Mouse (Mus musculus): ENCODE data around the gene Procr.
"Not testable (repeated sequence)": the region's sequence is repeated elsewhere in the genome, so short reads cannot be mapped to it uniquely, and the experiment has no call there.

Procr gene

GRCm38 (mm10) chr2:155751014-155751786, at the start of gene Procr:
Procr (plus strand) TSS chr2:155751117.
- DNase-seq, result no peak

- no peak for DNase-seq
Observed at GRCm38 (mm10) chr2:155701399-155701919, 49.5 kb upstream of the Procr start.

DNA sequence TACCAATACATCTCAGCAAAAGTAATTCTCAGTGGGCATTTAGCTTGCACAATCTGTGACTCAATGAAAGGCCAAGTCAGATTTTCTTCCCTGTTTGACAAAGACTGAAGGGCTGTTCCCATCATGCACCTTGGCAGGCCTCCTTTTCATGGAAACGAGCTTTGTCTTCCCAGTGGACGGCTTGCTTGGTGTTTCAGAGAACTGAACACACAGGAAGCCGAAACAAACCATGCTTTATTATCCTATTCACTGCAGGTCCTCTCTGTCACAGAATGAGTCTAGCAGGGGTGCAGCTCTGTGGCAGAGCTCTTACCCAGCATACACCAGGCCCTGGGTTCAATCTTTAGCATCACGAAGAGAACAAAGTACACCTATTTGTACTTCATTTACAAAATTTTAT, 47.3 kb upstream of the Procr start:
- DNase-seq, result no peak

GRCm38 (mm10) chr2:155707251-155707650, 43.7 kb upstream of the Procr start:
- peak in 1 of 2 experiments; percentile 32 for DNase-seq

DNA sequence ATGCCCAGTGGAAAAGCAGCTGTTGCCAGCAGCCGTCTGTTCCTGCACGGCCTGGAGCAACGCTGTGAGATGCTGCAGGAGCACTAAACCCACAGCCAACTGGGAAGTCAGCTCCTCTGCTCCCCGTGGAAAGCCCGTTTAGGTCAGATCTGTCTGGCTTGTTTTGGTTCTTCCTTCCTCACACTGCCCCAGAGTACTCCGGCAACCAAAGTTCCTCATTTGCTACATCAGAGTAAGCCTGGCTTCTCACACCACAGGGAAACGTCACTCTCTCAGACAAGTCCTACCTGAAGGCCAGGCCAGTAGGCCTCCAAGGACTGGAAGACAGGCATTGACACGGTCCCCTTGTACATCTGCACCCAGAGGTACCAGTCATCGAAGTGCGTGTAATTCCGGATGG, 40.4 kb upstream of the Procr start:
- no peak for DNase-seq

- no peak for DNase-seq
Observed at GRCm38 (mm10) chr2:155717082-155717990, 33.6 kb upstream of the Procr start.

GRCm38 (mm10) chr2:155720585-155720984, 30.3 kb upstream of the Procr start:
- no peak for DNase-seq

GRCm38 (mm10) chr2:155724036-155724435, 26.9 kb upstream of the Procr start:
- DNase-seq, result no peak

GRCm38 (mm10) chr2:155724526-155724925, 26.4 kb upstream of the Procr start:
- no peak for DNase-seq

DNA sequence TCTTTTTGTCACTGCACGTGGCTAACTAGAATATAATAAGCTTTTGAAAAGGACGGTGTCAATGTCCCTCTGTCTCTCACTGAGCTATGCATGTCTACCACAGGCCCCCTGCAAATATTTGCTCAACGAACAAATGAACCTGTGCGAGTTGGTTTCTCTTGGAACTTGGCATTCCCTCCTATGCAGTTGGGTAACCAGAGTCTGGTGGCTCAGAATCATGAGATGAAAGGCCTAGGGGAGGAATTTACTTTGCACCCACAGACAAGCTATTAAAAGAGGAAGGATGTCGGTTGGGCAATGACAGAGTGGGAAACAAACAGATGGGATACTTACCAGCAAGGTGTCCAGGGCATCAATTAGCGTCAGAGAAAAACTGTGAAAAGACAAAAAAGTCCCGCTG, 24.6 kb upstream of the Procr start:
- DNase-seq, result no peak

DNA sequence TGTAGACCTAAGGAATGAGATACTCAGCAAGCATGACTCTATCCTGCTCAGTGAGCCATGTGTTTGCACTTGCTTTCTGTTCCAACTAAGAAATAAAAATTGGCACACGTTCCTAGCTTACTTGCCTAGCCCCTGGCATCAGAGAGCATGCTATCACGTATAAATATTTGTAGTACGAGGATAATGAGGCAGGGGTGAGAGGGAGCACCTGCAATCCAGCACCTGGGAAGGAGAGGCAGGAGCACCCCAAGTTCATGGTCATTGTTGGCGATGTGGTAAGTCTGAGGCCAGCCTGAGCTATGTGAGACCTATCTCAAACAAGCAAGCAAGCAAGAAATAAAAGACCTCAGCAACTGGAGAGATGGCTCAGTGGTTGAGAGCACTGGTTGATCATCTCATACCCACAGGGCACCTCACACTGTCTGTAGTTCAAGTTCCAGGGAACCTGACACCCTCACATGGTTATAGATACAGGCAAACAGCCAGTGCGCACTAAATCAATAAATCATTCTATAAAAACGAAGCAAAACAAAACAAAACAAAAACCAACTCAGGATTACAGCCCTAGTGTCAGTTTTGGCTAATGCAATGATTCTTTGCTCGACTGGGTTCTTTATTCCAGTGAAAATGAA, 23.0 kb upstream of the Procr start:
- no peak for DNase-seq

DNA sequence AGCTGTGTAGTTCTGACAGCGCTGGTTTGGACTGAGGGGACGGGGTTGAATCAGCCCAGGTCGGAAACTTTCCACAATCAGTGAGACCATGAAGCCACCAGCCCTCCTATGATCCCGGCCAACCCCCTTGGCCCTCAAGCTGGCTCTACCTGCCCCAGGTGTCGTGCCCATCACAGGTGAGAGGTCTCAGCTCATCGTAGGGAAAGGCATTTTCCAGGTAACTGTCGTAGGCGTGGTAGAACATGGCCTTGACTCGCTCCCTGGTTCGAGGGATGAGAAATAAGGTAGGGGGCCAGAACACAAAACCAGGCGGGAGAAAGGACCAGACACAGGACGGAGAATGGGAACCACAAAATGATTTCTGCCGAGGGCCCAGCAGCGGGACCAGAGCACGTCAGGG, 22.2 kb upstream of the Procr start:
- DNase-seq, result peak in 1 of 2 experiments; percentile 5

DNA sequence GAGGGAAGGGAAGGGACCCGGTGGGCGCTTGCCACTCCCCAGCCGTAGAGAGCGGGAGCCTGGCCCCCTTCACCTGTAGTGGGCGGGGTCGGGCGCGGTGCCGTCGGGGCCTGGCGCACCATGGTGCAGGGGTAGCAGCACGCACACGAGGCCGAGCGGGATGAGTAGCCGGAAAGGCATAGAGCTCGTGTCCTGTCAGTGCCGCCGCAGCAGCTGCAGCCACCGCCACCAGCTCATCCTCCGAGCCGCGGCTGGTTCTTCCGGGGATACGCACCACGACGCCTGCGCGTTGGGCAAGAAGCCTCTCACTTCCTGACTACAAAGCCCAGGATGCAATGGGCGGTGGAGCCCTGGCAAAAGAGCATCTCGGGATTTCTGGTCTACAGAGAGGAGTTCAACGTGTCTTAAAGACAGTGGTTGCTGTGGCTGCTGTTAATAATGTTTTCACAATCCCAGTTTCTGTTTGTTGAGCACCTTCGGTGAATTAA, 21.7 kb upstream of the Procr start, which contains the start of gene Edem2:
Gene Edem2, minus strand, starts transcription at position 318 of the 488 bp plus-strand sequence.
- peak; percentile 91 to 93 for DNase-seq

DNA sequence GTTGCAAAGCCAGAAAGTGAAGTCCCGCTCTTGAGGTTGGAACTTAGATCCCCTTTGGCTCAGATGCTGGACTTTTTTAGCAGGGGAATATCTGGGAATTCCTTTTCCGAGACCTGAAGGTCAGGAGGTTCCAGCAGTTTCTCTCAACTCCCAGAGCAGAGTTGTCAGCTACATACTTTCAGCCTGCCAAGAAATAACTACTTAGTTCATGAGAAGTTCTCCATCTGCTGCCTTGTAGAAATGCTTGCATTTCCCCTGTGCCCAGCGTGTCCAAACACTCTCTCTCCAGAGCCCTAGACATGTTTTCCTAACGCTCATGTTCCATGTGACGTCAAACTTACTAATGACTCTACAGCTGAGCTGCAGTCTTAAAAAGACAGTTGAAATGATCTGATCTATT, 15.8 kb upstream of the Procr start:
- no peak for DNase-seq

DNA sequence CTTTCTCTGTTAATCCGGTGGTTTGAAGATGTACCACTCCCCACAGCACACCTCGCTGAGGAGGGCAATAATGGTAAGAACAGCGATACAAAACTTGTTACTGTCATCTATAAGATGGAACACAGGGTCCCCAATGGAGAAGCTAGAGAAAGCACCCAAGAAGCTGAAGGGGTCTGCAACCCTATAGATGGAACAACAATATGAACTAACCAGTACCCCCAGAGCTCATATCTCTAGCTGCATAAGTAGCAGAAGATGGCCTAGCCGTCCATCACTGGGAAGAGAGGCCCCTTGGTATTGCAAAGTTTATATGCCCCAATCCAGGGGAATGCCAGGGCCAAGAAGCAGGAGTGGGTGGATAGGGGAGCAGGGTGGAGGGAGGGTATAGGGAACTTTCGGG, 15.2 kb upstream of the Procr start, which contains the start of gene Gm17581:
Gene Gm17581, minus strand, starts transcription at position 101 of the 400 bp plus-strand sequence.
- not testable (repeated sequence) for DNase-seq

DNA sequence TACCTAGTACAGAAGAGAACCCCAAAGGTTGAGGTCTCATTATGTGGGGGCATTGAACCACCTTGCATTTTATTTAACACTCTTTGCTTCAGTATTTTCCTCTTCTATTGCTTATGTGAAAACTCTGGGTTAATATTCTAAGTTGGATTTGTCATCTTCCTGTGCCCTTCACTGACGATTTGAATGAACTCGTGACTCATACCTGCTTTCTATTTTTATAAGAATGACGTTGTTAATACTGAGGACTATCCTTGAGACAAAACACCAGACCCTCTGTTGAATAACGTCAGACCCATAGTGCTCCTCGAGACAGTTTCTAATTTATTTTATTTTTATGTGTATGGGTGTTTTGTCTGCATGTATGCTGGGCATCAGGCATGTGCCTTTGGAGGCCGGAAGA, 14.0 kb upstream of the Procr start:
- no peak for DNase-seq

GRCm38 (mm10) chr2:155737803-155738202, 13.1 kb upstream of the Procr start:
- no peak for DNase-seq

DNA sequence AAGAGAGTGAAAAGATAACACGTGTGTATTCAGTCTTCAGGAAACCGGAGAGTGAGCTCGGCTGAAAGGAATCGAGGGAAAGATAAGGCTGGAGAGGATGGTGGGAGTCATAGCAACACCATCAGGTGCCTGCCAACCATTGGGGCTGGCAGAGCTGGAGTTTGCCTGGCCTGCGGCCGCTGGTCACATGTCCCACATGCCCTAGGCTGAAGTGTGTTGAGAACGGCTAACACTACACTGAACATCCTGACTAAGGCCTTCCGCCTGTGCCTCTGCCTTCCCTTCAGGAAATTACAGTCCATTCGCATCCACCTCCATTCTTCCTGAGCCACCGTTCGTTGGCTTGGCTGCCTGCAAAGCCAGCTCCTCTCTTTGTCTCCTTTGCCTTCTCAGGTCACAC, 8.7 kb upstream of the Procr start:
- DNase-seq, result peak; percentile 19 to 24

DNA sequence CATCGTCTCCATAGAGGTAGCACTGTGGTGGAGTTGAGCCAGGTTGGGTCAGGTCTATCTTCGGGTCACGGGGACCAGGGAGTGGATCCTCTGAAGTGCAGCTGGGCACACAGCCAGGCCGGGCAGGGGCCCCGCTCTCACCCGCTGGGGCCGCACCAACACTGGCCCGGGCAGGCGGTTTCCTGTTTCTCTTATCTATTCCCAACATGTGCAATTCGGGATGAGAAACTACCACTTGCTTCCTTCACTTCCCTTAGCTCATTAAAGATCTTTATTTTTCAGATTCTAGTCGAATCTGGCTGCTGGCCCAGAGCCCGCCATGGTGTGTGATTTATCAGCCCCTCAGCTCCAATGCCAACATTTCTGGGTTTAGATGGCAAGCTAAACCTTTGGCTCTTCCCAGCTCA, 8.0 kb upstream of the Procr start:
- DNase-seq, result peak; percentile 15 to 31

DNA sequence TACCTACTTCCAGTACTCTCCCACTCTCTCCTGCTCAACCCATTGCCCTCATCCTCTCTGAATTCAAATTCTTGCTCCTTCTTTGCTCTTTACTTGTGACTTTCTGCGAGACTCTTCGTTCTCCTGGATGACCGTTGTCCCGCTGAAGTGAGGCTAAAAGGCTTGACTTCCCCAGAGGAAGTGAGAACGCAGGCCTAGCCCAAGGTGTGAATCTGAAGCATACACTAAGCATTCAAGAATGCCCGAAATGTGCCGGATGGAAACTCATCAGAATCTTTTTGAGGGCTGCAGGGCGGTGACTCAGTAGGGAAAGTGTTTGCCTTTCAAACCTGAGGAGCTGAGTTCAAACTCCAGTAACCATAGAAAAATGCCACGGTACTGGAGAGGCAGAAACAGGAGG, 7.6 kb upstream of the Procr start:
- DNase-seq, result no peak

DNA sequence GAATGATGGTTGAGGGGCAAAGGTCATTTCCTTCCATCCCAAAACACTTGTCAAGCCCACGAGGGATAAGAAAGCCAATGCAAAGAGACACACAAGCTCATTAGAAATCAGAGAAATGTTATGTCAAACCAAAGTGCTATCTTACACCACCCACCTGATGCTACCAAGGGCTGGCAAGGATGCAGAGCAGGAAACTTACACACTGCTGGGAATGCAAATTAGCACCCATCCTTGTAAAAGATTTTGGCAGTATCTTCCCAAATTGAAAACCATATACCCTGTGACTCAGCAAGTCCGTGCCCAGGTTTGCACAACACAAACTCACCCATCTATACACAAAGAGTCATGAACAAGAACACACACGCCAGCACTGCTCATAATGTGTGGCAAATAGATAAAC, 5.4 kb upstream of the Procr start:
- no peak for DNase-seq

DNA sequence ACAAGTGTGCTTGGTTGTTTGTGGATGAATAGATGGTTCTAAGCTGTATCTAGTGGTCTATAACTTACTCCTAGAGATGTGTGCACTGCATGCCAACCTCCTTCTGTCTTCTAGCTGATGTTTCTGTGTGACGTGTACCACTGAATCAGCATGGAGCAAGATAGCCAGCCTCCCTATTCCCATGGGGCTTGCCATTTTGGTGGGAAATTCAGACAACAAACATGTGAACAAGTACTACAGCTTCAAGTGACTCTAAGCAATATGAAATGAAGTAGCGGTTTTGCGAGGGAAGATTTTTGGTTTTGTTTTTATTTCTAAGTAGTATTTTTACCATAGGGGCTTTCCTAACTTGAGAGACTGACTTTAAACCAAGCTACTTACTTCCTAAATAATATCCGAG, 1.5 kb upstream of the Procr start:
- no peak for DNase-seq

GRCm38 (mm10) chr2:155755746-155756145, 4.8 kb downstream of the Procr start:
- DNase-seq, result peak; percentile 53 to 75

All from cerebellum, postnatal 14 days (tissue).